Mouse (Mus musculus): Measurements from ENCODE around the gene Adh7. TPM values are rescaled to one million over a fixed set of nuclear protein-coding genes. Genes with fewer than 3 reads are reported as not detected.

The Adh7 gene
- total and polyA plus RNA-seq, 3 experiments: not detected

DNA sequence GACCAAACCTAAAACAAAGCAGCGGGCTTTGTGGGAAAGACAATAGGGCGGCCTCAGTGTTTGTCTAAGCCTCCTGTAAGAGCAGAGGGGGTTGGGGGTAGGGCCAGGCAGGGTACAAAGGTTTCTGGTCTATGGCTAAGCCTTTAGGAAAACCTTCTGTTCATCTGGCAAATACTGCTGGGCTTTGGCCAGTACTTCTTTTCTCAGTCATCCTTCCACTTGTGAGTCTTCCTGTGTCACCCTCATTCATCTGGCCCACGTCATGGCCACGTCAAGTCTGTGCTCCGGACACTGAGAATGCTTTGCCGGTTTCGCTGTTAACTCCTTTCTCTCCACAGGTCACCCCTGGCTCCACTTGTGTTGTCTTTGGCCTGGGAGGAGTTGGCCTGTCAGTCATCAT, 8.3 kb downstream of the Adh7 start:
- no peak overlapping the region for H3K27ac ChIP-seq (ENCODE audit: control insufficient read depth, low read depth, low read length)
- no peaks in the 10 kb centered on the region for H3K4me1 ChIP-seq (ENCODE audit: control insufficient read depth in 1 of 2, insufficient read depth in 2 of 2, low read length in 2 of 2)
- no peak overlapping the region for H3K9ac ChIP-seq (ENCODE audit: control insufficient read depth, low read depth, low read length, poor library complexity, severe bottlenecking)
- H3K4me3 ChIP-seq (ENCODE audit: control insufficient read depth in 1 of 2, insufficient read depth in 1 of 2, low read depth in 2 of 2, low read length in 2 of 2): no peak overlapping the region
- H3K27me3 ChIP-seq (ENCODE audit: control insufficient read depth in 1 of 2, insufficient read depth in 2 of 2, low read length in 2 of 2): peaks cover 11 to 12% of the 10 kb centered on the region in 2 experiments
- H3K79me2 ChIP-seq (ENCODE audit: control insufficient read depth, insufficient read depth, low read length, poor library complexity): no peaks in the 10 kb centered on the region
- H3K36me3 ChIP-seq (ENCODE audit: control insufficient read depth in 1 of 2, insufficient read depth in 2 of 2, low read length in 2 of 2): no peaks in the 10 kb centered on the region
- H3K9me3 ChIP-seq (replicated peaks; ENCODE audit: insufficient read depth, low read length): no peaks in the 10 kb centered on the region
- no peak for TF ChIP-seq POLR2A (IDR thresholded peaks at IDR 0.05; ENCODE audit: control insufficient read depth in 1 of 2, insufficient read depth in 1 of 2, low read depth in 1 of 2, low read length in 2 of 2, poor library complexity in 1 of 2)
- TF ChIP-seq CHD2 (IDR thresholded peaks at IDR 0.05; ENCODE audit: low read length): no peak
- TF ChIP-seq CTCF (IDR thresholded peaks at IDR 0.05 in 2 of 3, conservative IDR thresholded peaks at IDR 0.05 in 1 of 3; ENCODE audit: control insufficient read depth in 1 of 3, insufficient read depth in 1 of 3, low read depth in 2 of 3, low read length in 3 of 3, poor library complexity in 1 of 3, severe bottlenecking in 1 of 3): no peak
- no peak for TF ChIP-seq ZNF384 (IDR thresholded peaks at IDR 0.05; ENCODE audit: low read depth, low read length)
- no peak for TF ChIP-seq MEF2A (IDR thresholded peaks at IDR 0.05; ENCODE audit: extremely low read depth, insufficient replicate concordance, low read depth, low read length, poor library complexity, severe bottlenecking)
- TF ChIP-seq SIN3A (IDR thresholded peaks at IDR 0.05; ENCODE audit: low read length): no peak
- no peak for TF ChIP-seq SMC3 (IDR thresholded peaks at IDR 0.05; ENCODE audit: low read depth, low read length)
- TF ChIP-seq POLR2AphosphoS5 (IDR thresholded peaks at IDR 0.05; ENCODE audit: borderline replicate concordance, low read depth, low read length): no peak
- no peak for TF ChIP-seq NRF1 (IDR thresholded peaks at IDR 0.05; ENCODE audit: insufficient read depth, low read depth, low read length, poor library complexity, severe bottlenecking)
- no peak for DNase-seq (ENCODE audit: low read depth, low spot score)

DNA sequence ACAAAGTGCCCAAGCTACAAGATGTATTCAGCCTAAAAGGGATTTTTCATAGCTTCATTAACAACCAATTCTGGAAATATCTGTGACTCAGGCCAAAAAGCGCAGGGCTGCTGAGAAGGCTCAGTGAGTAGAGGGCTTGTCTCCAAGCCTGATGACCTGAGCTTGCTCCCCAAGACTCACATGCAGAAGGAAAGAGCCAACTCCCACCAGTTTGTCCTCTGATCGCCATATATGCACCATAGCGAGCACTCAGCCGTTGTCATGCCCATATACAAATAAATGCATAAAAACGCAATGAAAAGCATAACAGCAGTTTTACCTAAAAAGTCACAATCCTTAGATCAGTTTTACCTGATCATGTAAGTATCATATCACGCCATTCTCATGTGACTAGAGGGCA, 8.9 kb downstream of the Adh7 start:
- no peak overlapping the region for H3K4me3 ChIP-seq (ENCODE audit: control insufficient read depth in 1 of 2, insufficient read depth in 1 of 2, low read depth in 2 of 2, low read length in 2 of 2)
- no peaks in the 10 kb centered on the region for H3K36me3 ChIP-seq (ENCODE audit: control insufficient read depth in 1 of 2, insufficient read depth in 2 of 2, low read length in 2 of 2)
- peaks cover 12% of the 10 kb centered on the region in 2 experiments for H3K27me3 ChIP-seq (ENCODE audit: control insufficient read depth in 1 of 2, insufficient read depth in 2 of 2, low read length in 2 of 2)
- H3K79me2 ChIP-seq (ENCODE audit: control insufficient read depth, insufficient read depth, low read length, poor library complexity): no peaks in the 10 kb centered on the region
- no peaks in the 10 kb centered on the region for H3K4me1 ChIP-seq (ENCODE audit: control insufficient read depth in 1 of 2, insufficient read depth in 2 of 2, low read length in 2 of 2)
- no peak overlapping the region for H3K9ac ChIP-seq (ENCODE audit: control insufficient read depth, low read depth, low read length, poor library complexity, severe bottlenecking)
- no peaks in the 10 kb centered on the region for H3K9me3 ChIP-seq (replicated peaks; ENCODE audit: insufficient read depth, low read length)
- no peak for DNase-seq (ENCODE audit: low read depth, low spot score)
- no peak for TF ChIP-seq HCFC1 (IDR thresholded peaks at IDR 0.05; ENCODE audit: low read depth, low read length)
- TF ChIP-seq USF1 (IDR thresholded peaks at IDR 0.05; ENCODE audit: low read depth, low read length): no peak
- TF ChIP-seq SIN3A (IDR thresholded peaks at IDR 0.05; ENCODE audit: low read length): no peak
- TF ChIP-seq NRF1 (IDR thresholded peaks at IDR 0.05; ENCODE audit: insufficient read depth, low read depth, low read length, poor library complexity, severe bottlenecking): no peak
- no peak for TF ChIP-seq USF2 (IDR thresholded peaks at IDR 0.05; ENCODE audit: borderline replicate concordance in 1 of 2, insufficient read depth in 1 of 2, low read depth in 1 of 2, low read length in 2 of 2)
- no peak for TF ChIP-seq CTCF (IDR thresholded peaks at IDR 0.05 in 2 of 3, conservative IDR thresholded peaks at IDR 0.05 in 1 of 3; ENCODE audit: control insufficient read depth in 1 of 3, insufficient read depth in 1 of 3, low read depth in 2 of 3, low read length in 3 of 3, poor library complexity in 1 of 3, severe bottlenecking in 1 of 3)
- no peak overlapping the region for H3K27ac ChIP-seq (ENCODE audit: control insufficient read depth, low read depth, low read length)

DNA sequence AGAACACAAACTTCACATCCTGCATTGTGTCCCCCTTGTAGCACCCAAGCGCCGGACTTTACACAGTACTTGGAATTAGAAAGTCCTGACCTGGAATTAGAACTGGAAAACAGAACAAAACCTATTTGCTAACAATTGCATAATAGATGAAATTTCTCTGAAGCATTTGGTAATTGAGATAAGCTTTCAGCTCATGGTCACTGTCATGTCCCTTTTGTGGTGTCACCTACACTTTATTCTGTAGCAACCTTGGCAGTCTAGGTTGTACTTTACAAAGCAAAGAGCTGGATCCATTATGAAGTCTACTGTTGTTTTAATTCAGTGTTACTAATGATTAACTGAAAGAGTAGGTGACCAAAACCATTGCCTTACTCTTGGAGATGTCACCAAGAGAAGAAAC, 9.5 kb downstream of the Adh7 start:
- no peak for TF ChIP-seq ZC3H11A (IDR thresholded peaks at IDR 0.05; ENCODE audit: low read depth, low read length)
- TF ChIP-seq MXI1 (IDR thresholded peaks at IDR 0.05; ENCODE audit: low read depth, low read length): no peak
- TF ChIP-seq CHD2 (IDR thresholded peaks at IDR 0.05; ENCODE audit: low read length): no peak
- no peak for TF ChIP-seq CHD1 (IDR thresholded peaks at IDR 0.05; ENCODE audit: low read depth, low read length)
- TF ChIP-seq GABPA (IDR thresholded peaks at IDR 0.05; ENCODE audit: low read depth, low read length): no peak
- no peak for TF ChIP-seq MYC (IDR thresholded peaks at IDR 0.05; ENCODE audit: low read depth, low read length)
- no peak for TF ChIP-seq RAD21 (IDR thresholded peaks at IDR 0.05; ENCODE audit: low read depth, low read length)
- no peak for TF ChIP-seq GATA1 (IDR thresholded peaks at IDR 0.05; ENCODE audit: low read depth, low read length)
- TF ChIP-seq ELF1 (IDR thresholded peaks at IDR 0.05; ENCODE audit: low read depth, low read length): no peak
- TF ChIP-seq ZMIZ1 (IDR thresholded peaks at IDR 0.05; ENCODE audit: low read depth, low read length): no peak
- no peak for TF ChIP-seq MYB (IDR thresholded peaks at IDR 0.05; ENCODE audit: low read depth, low read length)
- no peak for TF ChIP-seq JUND (IDR thresholded peaks at IDR 0.05; ENCODE audit: low read depth, low read length)
- TF ChIP-seq NELFE (IDR thresholded peaks at IDR 0.05; ENCODE audit: low read depth, low read length): no peak
- peaks cover 12% of the 10 kb centered on the region in 2 experiments for H3K27me3 ChIP-seq (ENCODE audit: control insufficient read depth in 1 of 2, insufficient read depth in 2 of 2, low read length in 2 of 2)

More for the DNA sequence above, 9.5 kb downstream of the Adh7 start:
- no peak overlapping the region for H3K27ac ChIP-seq (ENCODE audit: control insufficient read depth, low read depth, low read length)
- H3K4me1 ChIP-seq (ENCODE audit: control insufficient read depth in 1 of 2, insufficient read depth in 2 of 2, low read length in 2 of 2): no peaks in the 10 kb centered on the region
- H3K9ac ChIP-seq (ENCODE audit: control insufficient read depth, low read depth, low read length, poor library complexity, severe bottlenecking): no peak overlapping the region
- no peaks in the 10 kb centered on the region for H3K79me2 ChIP-seq (ENCODE audit: control insufficient read depth, insufficient read depth, low read length, poor library complexity)
- DNase-seq (ENCODE audit: low read depth, low spot score): no peak
- H3K9me3 ChIP-seq (replicated peaks; ENCODE audit: insufficient read depth, low read length): no peaks in the 10 kb centered on the region
- H3K4me3 ChIP-seq (ENCODE audit: control insufficient read depth in 1 of 2, insufficient read depth in 1 of 2, low read depth in 2 of 2, low read length in 2 of 2): no peak overlapping the region
- no peaks in the 10 kb centered on the region for H3K36me3 ChIP-seq (ENCODE audit: control insufficient read depth in 1 of 2, insufficient read depth in 2 of 2, low read length in 2 of 2)
